ENCODE assay signal across 26 mouse cellular contexts in genomic region chr17:91733174-91733926, GRCm38 (mm10).
"Had no signal": no experiment of that assay in that cellular context is flagged by ENCODE, and none has a peak within 500 bp of the region (broad histone marks: within the 10 kb centered on the region; RNA-seq: fewer than 3 reads in every experiment).

No protein-coding gene starts in this region.

- H3K27me3 ChIP-seq: heart, embryonic 12.5 days; hindbrain, embryonic 12.5 days; intestine, embryonic 15.5 days; limb, embryonic 12.5 days; liver, embryonic 13.5 days; liver, embryonic 15.5 days had no signal

- DNase-seq: gastrocnemius, adult 2 months; gastrocnemius, postnatal 10 days; gastrocnemius, postnatal 25 days; heart, adult 18-20 months; heart, postnatal 10 days; heart, postnatal 4 days; kidney, adult 2 months; kidney, adult 9 months; kidney, postnatal 4 days; liver; liver, embryonic 13.5 days had no signal

- H3K27ac ChIP-seq: gastrocnemius, adult 2 months; heart, embryonic 10.5 days; hindbrain, embryonic 10.5 days; hindbrain, embryonic 12.5 days; hindbrain, embryonic 14.5 days; intestine, embryonic 15.5 days; layer of hippocampus, adult 2 months; left cerebral cortex, adult 2 months; limb, embryonic 10.5 days; limb, embryonic 12.5 days; liver, embryonic 13.5 days; liver, embryonic 15.5 days had no signal

- ATAC-seq: hindbrain, embryonic 16.5 days; inflammation-experienced regulatory T-cells, adult 6 months; intestine, embryonic 15.5 days; intestine, postnatal 0 days had no signal

- H3K4me2 ChIP-seq: heart, embryonic 12.5 days; hindbrain, embryonic 12.5 days; hindbrain, embryonic 14.5 days; intestine, embryonic 15.5 days; limb, embryonic 12.5 days; liver, embryonic 11.5 days; liver, embryonic 13.5 days; liver, embryonic 15.5 days had no signal

- H3K4me3 ChIP-seq: gastrocnemius, adult 2 months; heart, embryonic 10.5 days; heart, embryonic 12.5 days; hindbrain, embryonic 10.5 days; hindbrain, embryonic 12.5 days; intestine, embryonic 15.5 days; layer of hippocampus, adult 2 months; left cerebral cortex, adult 2 months; limb, embryonic 10.5 days; limb, embryonic 12.5 days; liver, embryonic 13.5 days; liver, embryonic 15.5 days had no signal

- H3K4me1 ChIP-seq: heart, embryonic 10.5 days; heart, embryonic 12.5 days; hindbrain, embryonic 10.5 days; hindbrain, embryonic 12.5 days; intestine, embryonic 15.5 days; limb, embryonic 10.5 days; limb, embryonic 12.5 days; liver, embryonic 13.5 days; liver, embryonic 15.5 days had no signal

- H3K9ac ChIP-seq: heart, embryonic 12.5 days; hindbrain, embryonic 12.5 days; hindbrain, embryonic 14.5 days; intestine, embryonic 15.5 days; limb, embryonic 12.5 days; liver, embryonic 13.5 days; liver, embryonic 15.5 days had no signal

- H3K9me3 ChIP-seq: heart, embryonic 10.5 days; heart, embryonic 12.5 days; hindbrain, embryonic 10.5 days; hindbrain, embryonic 12.5 days; intestine, embryonic 15.5 days; limb, embryonic 10.5 days; limb, embryonic 12.5 days; liver, embryonic 13.5 days; liver, embryonic 15.5 days had no signal

- H3K36me3 ChIP-seq: heart, embryonic 10.5 days; heart, embryonic 12.5 days; hindbrain, embryonic 10.5 days; hindbrain, embryonic 12.5 days; intestine, embryonic 15.5 days; limb, embryonic 10.5 days; limb, embryonic 12.5 days; liver, embryonic 13.5 days; liver, embryonic 15.5 days had no signal
